Mouse (Mus musculus): Measurements from ENCODE around the gene Ppm1b.

DNA sequence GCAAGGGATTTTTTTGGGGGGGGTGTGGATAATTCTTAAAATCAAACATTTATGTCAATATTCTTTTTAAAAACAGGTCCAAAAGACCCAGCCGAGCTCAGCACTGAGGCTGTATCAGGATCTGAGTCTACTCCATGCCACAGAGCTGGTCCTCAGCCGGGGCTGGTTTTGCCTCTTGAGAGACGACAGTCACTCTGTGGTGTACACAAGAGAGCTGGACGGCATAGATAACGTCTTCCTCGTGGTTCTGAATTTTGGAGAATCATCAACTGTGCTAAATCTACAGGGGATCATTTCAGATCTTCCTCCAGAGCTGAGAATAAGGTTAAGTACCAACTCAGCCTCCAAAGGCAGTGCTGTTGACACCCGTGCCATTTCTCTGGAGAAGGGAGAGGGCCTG lies 107.0 kb downstream of the Ppm1b start:
- TF ChIP-seq EP300 (IDR thresholded peaks at IDR 0.05; ENCODE audit: low read depth) (no peak), CTCF (IDR thresholded peaks at IDR 0.05; ENCODE audit: low read depth) (no peak)

Data from liver, embryonic 14.5 days (tissue).